Mouse (Mus musculus) heart, embryonic 14.5 days (tissue): Measurements from ENCODE around the gene Plxdc1. TPM values are rescaled to one million over a fixed set of nuclear protein-coding genes. Genes with fewer than 3 reads are reported as not detected.
A peak's percentile ranks its signal among the peaks of the same experiment; 100 is the strongest.

ENCODE experiments used
- ATAC-seq: fragments of 200-750 bp; cut with Nextera tagmentation; 2 replicates; pipeline ENCODE4 v1.8.0; 2017; ENCODE audit warnings: low read depth, moderate TSS enrichment; ENCODE audit not compliant: insufficient number of reproducible peaks, insufficient read depth, low FRiP score
- H3K27ac ChIP-seq, 2 experiments: fragments of 200-500 bp in 1 of 2; fragments of 300-500 bp in 1 of 2; sonication (generic) in 1 of 2; replicated peaks in 1 of 2; 2 replicates each; pipeline ENCODE4 v1.5.1; 2012 to 2014; ENCODE audit warnings: low read depth in 2 of 2, low read length in 2 of 2, control low read depth in 1 of 2, mild to moderate bottlenecking in 1 of 2, mixed read lengths in 1 of 2; ENCODE audit not compliant: control insufficient read depth in 1 of 2, insufficient read depth in 1 of 2
- H3K27me3 ChIP-seq: fragments of 300-500 bp; sonication (generic); 2 replicates; pipeline ENCODE4 v1.6.1; 2014; ENCODE audit warnings: mild to moderate bottlenecking, low read length, control low read depth; ENCODE audit not compliant: control insufficient read depth, insufficient read depth
- H3K36me3 ChIP-seq: fragments of 300-500 bp; sonication (generic); 2 replicates; pipeline ENCODE4 v1.6.1; 2014; ENCODE audit warnings: mild to moderate bottlenecking, control low read depth, low read length, mixed read lengths; ENCODE audit not compliant: control insufficient read depth, insufficient read depth
- H3K4me1 ChIP-seq, 2 experiments: fragments of 200-500 bp in 1 of 2; fragments of 300-500 bp in 1 of 2; sonication (generic) in 1 of 2; 2 replicates each; pipeline ENCODE4 v1.6.1; 2012 to 2014; ENCODE audit warnings: low read length in 2 of 2, control low read depth in 1 of 2, mixed read lengths in 1 of 2; ENCODE audit not compliant: control insufficient read depth in 2 of 2, insufficient read depth in 2 of 2
- H3K4me2 ChIP-seq: fragments of 300-500 bp; sonication (generic); 2 replicates; pipeline ENCODE4 v1.6.1; 2014; ENCODE audit warnings: mild to moderate bottlenecking, low read length
- H3K4me3 ChIP-seq, 2 experiments: fragments of 200-500 bp in 1 of 2; fragments of 300-500 bp in 1 of 2; sonication (generic) in 1 of 2; 2 replicates each; pipeline ENCODE4 v1.5.1; 2012 to 2014; ENCODE audit warnings: low read length in 2 of 2, mild to moderate bottlenecking in 2 of 2, control low read depth in 1 of 2, low read depth in 1 of 2, moderate library complexity in 1 of 2; ENCODE audit not compliant: control insufficient read depth in 1 of 2, insufficient read depth in 1 of 2
- H3K9ac ChIP-seq: fragments of 300-500 bp; sonication (generic); 2 replicates; pipeline ENCODE4 v1.6.1; 2014; ENCODE audit warnings: mild to moderate bottlenecking, low read length
- H3K9me3 ChIP-seq: fragments of 300-500 bp; sonication (generic); 2 replicates; pipeline ENCODE4 v1.6.1; 2016; ENCODE audit warnings: low read length, control low read depth; ENCODE audit not compliant: control insufficient read depth
- WGBS: fragments of 180-500 bp; shearing (Covaris S2); extraction: QIAGEN DNeasy Blood & Tissue Kit; methylation state at CpG from one replicate; pipeline ENCODE4 v1.1.7; 2014; 5-methylcytosine and 5-hydroxymethylcytosine counted together
- polyA plus RNA-seq: library from polyadenylated mRNA; unstranded; fragments of >200 nt; fragmentation: Nextera tagmentation; extraction: Ambion mirVana; gene quantifications from 2 replicates; pipeline ENCODE4 v1.2.1, GENCODE M21; 2014

Plxdc1 gene
- polyA plus RNA-seq, 1 experiment from 2014 or later: 0.66 TPM

DNA sequence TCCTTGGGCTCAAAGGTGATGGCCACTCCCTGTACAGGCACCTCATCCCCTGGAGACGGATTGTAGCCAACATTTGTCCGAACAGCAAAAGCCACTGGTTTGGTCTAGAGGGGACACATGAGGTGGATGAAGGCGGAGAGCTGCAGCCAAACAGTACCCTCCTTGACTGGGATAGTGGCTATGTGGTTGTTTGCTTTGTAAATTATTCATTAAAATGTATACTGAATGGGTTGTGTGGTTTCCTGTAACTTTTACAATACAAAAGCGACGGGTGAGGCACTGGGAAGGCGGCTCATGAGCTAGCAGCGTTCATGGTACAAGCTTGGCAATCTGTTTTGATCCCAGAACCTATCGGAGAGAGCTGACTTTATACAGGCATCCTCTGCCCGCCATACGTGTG is 26.6 kb upstream of the Plxdc1 start:
- Histone ChIP-seq H3K9ac (no peak overlapping the region), H3K27me3 (0 out of 2 replicates have a peak, but pooled peaks cover 12% of the 10 kb centered on the region), H3K27ac (no peak overlapping the region), H3K36me3 (peaks cover 13% of the 10 kb centered on the region), H3K4me2 (no peak overlapping the region), H3K9me3 (no peaks in the 10 kb centered on the region), H3K4me1 (no peaks in the 10 kb centered on the region), H3K4me3 (no peak overlapping the region)
- ATAC-seq: no peak
- 78% methylated on average over 10 of the region's 10 CpGs for WGBS

DNA sequence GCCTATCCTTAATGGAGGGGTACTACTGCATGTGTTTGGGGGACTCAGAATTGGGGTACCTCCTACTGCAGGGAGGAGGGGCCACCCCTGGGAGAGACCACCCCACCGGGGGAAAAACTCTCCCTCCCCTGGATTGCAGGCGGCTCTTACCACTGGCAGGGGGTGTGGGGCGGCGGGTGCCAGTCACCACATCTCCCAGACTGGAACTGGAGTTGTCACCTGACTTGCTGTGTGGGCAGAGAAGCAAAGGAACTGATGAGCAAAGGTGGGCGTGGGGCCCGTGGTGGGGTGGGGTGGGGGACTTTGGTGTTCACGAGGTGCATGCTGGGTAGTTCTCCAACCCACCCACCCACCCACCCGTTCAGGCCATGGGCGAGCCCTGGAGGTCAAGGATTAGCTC is 25.5 kb upstream of the Plxdc1 start:
- no peak overlapping the region for H3K9ac ChIP-seq
- H3K36me3 ChIP-seq: peaks cover 13% of the 10 kb centered on the region
- WGBS: 55% methylated on average over 9 of the region's 9 CpGs
- H3K4me1 ChIP-seq: no peaks in the 10 kb centered on the region
- H3K27me3 ChIP-seq: 0 out of 2 replicates have a peak, but pooled peaks cover 12% of the 10 kb centered on the region
- H3K9me3 ChIP-seq: no peaks in the 10 kb centered on the region
- no peak for ATAC-seq
- no peak overlapping the region for H3K4me3 ChIP-seq
- H3K4me2 ChIP-seq: no peak overlapping the region
- H3K27ac ChIP-seq: no peak overlapping the region

DNA sequence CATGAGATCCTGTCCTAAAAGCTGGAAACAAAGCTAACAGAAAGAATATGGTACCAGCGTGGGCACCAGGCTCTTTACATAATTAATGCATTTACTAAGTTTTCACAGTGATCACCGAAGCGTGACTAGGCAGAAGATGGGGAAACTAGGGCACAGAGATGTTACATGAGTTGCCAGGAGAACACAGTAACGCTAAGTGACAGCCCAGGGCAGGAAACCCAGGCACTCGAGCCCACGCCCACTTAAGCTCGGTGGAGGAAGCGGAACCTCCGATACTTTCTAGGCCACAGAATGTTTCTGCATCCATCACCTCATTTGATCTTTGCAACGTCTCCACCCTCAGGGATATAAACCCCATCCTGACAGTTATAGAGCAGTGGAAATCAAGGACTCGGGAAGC is 21.8 kb upstream of the Plxdc1 start:
- Histone ChIP-seq H3K36me3 (peaks cover 6% of the 10 kb centered on the region; the same call in 1 of the 2 replicates), H3K27ac (no peak overlapping the region), H3K4me3 (no peak overlapping the region), H3K4me1 (peaks cover 9 to 10% of the 10 kb centered on the region in 2 experiments), H3K27me3 (peaks cover 12% of the 10 kb centered on the region; the same call in 1 of the 2 replicates), H3K4me2 (no peak overlapping the region), H3K9ac (no peak overlapping the region), H3K9me3 (no peaks in the 10 kb centered on the region)
- 77% methylated on average over 11 of the region's 11 CpGs for WGBS
- ATAC-seq: no peak

DNA sequence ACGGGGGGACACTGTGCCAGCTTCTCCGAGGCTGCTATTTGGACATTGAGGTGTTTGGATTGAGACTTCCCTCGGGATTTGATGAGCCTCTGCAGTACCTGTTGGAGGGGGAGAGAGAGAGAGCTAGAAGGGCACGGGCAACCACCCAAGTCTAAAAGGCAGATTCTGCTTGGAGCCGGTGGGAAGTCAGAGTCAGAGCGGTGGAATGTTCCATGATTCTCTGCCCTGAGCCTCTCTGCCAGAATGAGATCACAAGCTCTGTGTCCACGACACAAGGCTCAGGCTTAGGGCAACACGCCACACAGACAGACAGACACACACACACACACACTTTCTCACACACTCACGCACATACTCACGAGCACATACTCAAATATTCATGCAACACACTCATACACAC is 19.4 kb upstream of the Plxdc1 start:
- Histone ChIP-seq H3K4me1 (peaks cover 11 to 18% of the 10 kb centered on the region in 2 experiments), H3K4me2 (no peak overlapping the region), H3K27me3 (peaks cover 23% of the 10 kb centered on the region), H3K9ac (no peak overlapping the region), H3K4me3 (no peak overlapping the region), H3K27ac (0 out of 4 replicates have a peak overlapping the region, but pooled peaks of 1 of the 2 experiments have one; percentile 37), H3K36me3 (peaks cover 6% of the 10 kb centered on the region; the same call in 1 of the 2 replicates), H3K9me3 (no peaks in the 10 kb centered on the region)
- 70% methylated on average over 10 of the region's 10 CpGs for WGBS
- ATAC-seq: no peak

DNA sequence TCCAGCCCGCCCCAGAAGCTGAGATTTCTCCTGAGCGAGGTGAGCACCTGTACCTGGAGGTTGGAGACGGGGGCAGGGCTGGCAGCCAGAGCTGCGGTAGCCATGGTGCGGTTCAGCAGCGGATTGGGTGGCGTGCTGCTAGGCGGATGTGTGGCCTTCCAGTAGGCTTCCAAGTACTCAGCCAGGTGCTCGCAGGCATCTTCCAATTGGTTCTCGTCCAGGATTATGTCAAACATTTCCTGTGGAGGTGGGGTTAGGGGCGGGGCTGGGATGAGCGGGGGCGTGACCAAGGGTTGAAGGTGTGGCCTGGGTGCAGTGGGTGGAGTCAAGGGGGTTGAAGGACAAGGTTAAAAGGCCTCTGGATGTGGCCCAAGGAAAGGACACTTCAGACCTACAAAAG is 18.8 kb upstream of the Plxdc1 start:
- no peak overlapping the region for H3K4me2 ChIP-seq
- H3K36me3 ChIP-seq: peaks cover 6% of the 10 kb centered on the region; the same call in 1 of the 2 replicates
- WGBS: 54% methylated on average over 13 of the region's 13 CpGs
- H3K27me3 ChIP-seq: peaks cover 29% of the 10 kb centered on the region
- H3K9me3 ChIP-seq: no peaks in the 10 kb centered on the region
- peaks cover 11 to 18% of the 10 kb centered on the region in 2 experiments for H3K4me1 ChIP-seq
- H3K9ac ChIP-seq: no peak overlapping the region
- no peak for ATAC-seq
- no peak overlapping the region for H3K27ac ChIP-seq
- no peak overlapping the region for H3K4me3 ChIP-seq

DNA sequence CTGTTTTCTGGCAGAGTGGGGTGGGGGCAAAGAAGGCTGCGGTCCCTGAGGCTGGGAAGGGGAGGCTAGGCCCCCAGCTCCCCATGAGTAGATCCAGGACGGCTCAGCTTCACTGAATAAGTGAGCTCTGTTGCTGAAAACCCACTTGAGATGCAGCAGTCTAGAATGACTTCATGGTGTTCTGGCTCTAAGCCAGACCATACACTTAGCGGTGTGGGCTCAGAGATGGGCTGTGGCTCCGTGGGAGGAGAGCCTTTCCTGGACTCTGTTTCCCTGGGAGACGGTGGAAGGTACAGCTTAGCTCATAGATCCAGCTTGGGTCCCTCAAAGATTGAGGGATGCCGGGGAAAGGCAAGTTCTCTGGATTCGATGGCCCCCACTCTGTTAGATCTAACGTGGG is 17.9 kb upstream of the Plxdc1 start:
- no peak overlapping the region for H3K9ac ChIP-seq
- no peak for ATAC-seq
- 0 out of 2 replicates have a peak, but pooled peaks cover 3% of the 10 kb centered on the region for H3K36me3 ChIP-seq
- H3K9me3 ChIP-seq: no peaks in the 10 kb centered on the region
- H3K27ac ChIP-seq: no peak overlapping the region
- 44% methylated on average over 8 of the region's 8 CpGs for WGBS
- no peak overlapping the region for H3K4me2 ChIP-seq
- no peak overlapping the region for H3K4me3 ChIP-seq
- peaks cover 35% of the 10 kb centered on the region for H3K27me3 ChIP-seq
- H3K4me1 ChIP-seq: peaks cover 11 to 18% of the 10 kb centered on the region in 2 experiments

DNA sequence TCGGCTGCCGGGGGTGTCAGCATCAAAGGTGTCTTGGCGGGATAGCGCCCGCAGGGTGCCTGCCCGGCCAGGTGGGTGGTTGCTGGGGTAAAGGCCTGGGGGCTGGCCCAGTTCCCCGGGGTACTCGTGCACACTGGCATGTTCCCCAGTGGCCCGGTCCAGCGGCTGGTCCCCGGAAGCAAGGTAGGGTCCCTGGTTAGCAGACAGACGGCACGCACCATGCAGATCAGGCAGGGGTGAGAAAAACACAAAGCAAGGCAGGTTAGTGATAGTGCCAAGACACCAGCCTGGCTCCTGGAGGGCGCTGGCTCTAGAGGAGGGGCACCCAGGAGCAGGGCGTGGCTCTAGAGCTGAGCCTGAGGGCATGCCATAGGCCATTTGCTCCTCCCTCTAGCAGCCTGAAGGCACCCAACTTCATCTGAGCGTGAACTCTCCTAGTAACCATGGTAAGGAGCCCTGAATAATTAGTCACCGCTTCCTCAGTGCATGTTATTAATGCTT is 17.0 kb upstream of the Plxdc1 start:
- H3K4me3 ChIP-seq: peak overlapping the region; percentile 26; a peak in 2 of 4 replicates
- peak overlapping the region; percentile 54 for H3K4me2 ChIP-seq
- no peaks in the 10 kb centered on the region for H3K9me3 ChIP-seq
- 34% methylated on average over 17 of the region's 17 CpGs for whole genome bisulfite sequencing
- ATAC-seq: no peak
- peaks cover 11 to 18% of the 10 kb centered on the region in 2 experiments for H3K4me1 ChIP-seq
- H3K27ac ChIP-seq: no peak overlapping the region
- peaks cover 35% of the 10 kb centered on the region for H3K27me3 ChIP-seq
- peak overlapping the region; percentile 39; the same call in 1 of the 2 replicates for H3K9ac ChIP-seq
- no peaks in the 10 kb centered on the region for H3K36me3 ChIP-seq

DNA sequence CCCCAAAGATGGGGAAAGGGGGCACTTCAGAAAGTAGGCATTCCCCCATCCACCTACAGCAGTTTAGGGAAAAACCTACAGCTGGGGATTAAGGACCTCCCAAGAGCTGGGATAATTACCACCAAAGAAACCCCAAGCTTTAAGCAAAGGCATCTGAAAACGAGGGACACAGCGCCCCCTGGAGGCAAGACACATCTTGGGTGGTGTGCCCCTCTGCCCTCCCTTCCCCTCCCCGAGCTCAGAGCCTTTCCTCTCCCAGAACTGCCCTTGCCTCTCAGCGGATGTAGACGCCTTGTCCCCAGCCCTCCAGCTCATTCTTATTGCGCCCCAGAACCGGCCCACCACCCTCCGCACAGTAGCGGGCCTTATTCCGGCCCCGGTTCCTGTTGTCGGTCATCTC is 16.4 kb upstream of the Plxdc1 start:
- Histone ChIP-seq H3K4me2 (peak overlapping the region; percentile 54), H3K9me3 (no peaks in the 10 kb centered on the region), H3K27ac (no peak overlapping the region), H3K4me1 (peaks cover 11 to 18% of the 10 kb centered on the region in 2 experiments), H3K9ac (peak overlapping the region; percentile 39), H3K27me3 (peaks cover 35% of the 10 kb centered on the region), H3K36me3 (no peaks in the 10 kb centered on the region), H3K4me3 (peak overlapping the region; percentile 26; a peak in 2 of 4 replicates)
- 11% methylated on average over 12 of the region's 12 CpGs for WGBS
- no peak for ATAC-seq
